Mouse (Mus musculus) mammary gland, adult 2 months (tissue): ENCODE data around the gene Tlx2. TPM values are rescaled to one million over a fixed set of nuclear protein-coding genes. Genes with fewer than 3 reads are reported as not detected.

Experiments
- polyA plus RNA-seq: library from polyadenylated mRNA; depleted of rRNA; stranded (reverse); fragments of >200 nt; gene quantifications from 2 replicates; pipeline ENCODE4 v1.2.3, GENCODE M21; 2012; ENCODE audit warnings: low replicate concordance; rRNA removed

Tlx2 gene
- polyA plus RNA-seq: 0.80 TPM in 1 of 2 replicates, not detected in the other

DNA sequence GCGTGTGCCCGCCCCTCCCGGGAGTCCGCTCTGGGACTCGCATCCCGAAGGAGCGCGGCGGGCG, at the start of gene Tlx2:
Gene Tlx2, minus strand, starts transcription at position 47 of the 64 bp plus-strand sequence.

DNA sequence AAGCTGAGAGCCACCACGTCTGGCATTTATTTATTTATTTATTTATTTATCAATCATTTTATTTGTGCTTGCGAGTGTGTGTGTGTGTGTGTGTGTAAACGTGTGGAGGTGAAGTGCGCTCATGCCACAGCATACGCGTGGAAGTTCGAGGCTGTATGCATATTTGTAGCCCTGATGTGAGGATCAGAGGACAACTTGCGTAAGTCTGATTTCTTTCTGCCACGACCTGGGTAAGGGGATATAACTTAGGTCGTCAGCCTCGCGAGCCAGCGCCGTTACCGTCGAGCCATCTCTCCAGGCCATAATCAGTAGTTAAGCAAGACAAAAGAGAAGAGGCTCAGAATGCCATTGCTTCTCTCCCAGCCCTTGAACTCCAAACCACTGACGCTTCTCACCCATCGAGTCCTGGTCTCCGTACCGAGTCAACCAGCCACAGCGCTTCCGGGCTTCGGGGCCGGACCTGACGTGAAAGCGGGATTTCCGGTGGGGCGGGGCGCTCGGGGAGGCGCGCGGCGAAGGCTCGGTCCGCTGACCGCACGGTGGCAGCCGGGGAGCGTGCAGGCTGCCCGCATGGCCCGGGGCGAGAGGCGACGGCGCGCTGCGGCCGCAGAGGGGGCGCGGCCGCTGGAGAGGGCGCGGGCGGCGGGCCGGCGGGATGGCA, 45.0 kb upstream of the Tlx2 start, which contains the start of gene Mogs:
Gene Mogs, plus strand, starts transcription at position 486 of the 661 bp plus-strand sequence.

DNA sequence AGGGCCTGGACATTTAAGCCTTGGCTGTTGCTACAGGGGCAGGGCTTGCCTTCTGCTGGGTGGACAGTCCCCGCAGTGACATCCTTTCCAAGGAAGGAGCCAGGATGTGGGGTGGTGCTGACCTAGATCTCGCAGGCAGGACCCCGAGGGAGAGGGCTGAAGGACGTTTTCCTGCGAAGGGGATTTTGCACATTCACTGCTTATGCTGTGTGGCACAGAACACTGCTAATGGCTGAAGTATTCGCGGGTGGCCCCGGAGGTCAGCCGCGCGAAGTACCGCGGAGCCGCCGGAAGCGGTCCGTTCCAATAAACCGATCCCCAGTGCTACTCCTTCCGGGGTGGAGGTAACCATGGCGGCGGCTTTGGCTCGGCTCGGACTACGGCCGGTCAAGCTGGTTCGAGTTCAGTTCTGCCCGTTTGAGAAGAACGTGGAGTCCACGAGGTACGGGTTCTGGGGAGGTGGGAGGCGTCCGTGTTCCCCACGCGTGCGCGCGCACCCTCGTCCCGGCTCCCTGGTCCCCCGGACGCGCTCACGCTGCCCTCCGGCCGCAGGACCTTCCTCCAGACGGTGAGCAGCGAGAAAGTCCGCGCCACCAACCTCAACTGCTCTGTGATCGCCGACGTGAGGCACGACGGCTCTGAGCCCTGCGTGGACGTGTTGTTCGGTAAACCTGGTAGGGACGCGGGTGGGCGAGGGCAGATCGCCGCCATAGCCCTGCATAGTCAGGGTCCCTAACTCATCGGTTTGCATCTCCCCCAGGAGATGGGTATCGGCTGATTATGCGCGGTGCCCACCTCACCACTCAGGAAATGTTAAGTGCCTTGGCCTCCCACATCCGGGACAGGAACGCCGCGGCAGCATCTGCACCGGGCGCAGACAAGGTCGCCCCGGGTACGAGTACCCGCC, 38.9 kb upstream of the Tlx2 start, which contains the start of gene Mrpl53:
Gene Mrpl53, plus strand, starts transcription at position 279 of the 907 bp plus-strand sequence.

DNA sequence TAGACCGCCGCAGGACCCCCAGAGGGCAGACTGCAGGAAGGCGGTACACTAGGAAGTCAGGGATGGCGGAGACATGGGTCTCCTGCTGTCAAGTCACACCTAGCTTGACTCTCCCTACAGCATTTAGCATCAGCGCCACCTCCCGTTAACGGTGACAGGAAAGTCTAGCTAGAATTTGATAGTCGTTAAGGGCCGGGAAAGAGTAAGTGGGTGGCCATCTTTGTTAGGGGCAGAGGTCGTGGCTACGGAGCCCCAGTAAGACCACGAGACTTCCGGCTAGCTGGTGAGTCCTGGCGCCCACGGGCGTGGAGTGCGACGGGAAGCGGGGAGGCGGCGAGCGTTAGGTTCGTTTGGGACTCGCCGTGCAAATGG, 31.2 kb upstream of the Tlx2 start, which contains the start of the genes Ccdc142 and Gm42688:
Gene Ccdc142, plus strand, starts transcription at position 286 of the 372 bp plus-strand sequence.
Gene Gm42688, plus strand, starts transcription at position 302 of the 372 bp plus-strand sequence.

GRCm38 (mm10) chr6:83086121-83087035, 16.3 kb upstream of the Tlx2 start, which contains the start of gene Lbx2:
Gene Lbx2, plus strand, starts transcription at chr6:83086367.

DNA sequence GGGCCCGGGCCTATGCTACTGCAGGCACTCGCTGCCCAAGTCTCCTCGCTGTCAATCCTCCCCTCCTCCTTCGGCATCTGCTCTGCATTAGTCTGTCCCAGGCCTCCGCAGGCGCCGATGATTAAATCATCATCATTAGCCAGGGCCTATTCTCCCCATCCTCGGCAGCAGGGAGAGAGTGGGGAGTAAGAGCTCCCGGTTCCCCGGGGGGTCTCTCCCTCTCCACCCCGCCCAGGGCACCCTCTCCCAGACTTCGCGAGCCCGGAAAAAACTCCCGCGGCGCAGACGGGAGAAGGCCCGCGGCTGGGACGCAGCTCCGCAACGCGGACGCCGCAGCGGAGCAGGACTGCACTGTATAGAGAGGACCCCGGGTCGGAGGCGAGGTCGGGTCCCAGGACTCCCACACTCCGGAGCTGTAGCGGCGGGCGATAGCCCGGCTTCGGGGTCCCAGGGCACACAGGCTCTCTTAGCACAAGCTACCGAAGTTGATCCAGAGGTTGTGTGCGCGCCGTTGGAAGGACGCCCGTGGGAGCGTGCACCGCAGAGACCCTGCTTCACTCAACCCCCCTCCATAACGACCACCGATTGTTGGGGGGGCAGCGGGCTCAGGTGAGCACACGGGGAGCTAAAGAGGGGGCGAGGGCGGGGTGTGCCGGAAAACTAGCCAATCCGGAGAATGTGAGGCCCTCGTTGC, 7.7 kb upstream of the Tlx2 start, which contains the start of gene Pcgf1:
Gene Pcgf1, plus strand, starts transcription at position 240 of the 694 bp plus-strand sequence.

DNA sequence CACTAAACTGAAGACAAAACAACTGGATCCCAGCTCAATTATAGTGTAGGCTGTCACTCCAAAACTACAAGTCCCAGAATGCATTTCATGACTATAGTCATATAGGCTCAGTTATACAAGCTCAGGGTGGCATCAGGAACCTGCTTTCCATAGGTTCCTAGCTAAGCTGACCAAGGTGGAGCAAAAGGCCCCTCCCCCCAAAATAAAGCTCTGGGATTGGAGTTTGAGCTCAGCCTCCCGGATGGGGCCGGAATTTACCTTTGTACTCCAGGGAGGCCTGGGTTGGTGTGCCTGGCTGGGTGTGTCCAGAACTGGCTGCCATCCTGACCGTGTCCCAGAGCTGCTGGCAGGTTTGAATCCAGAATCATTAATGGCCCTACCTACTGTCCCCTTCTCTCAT, 12.3 kb downstream of the Tlx2 start, which contains the start of gene Dqx1:
Gene Dqx1, plus strand, starts transcription at position 55 of the 400 bp plus-strand sequence.

GRCm38 (mm10) chr6:83054871-83055431, 15.1 kb downstream of the Tlx2 start, which contains the start of gene Htra2:
Gene Htra2, minus strand, starts transcription at chr6:83055273.

GRCm38 (mm10) chr6:83054074-83054851, 15.8 kb downstream of the Tlx2 start, which contains the start of gene Aup1:
Gene Aup1, plus strand, starts transcription at chr6:83054521.

GRCm38 (mm10) chr6:83033249-83034185, 36.6 kb downstream of the Tlx2 start, which contains the start of the genes Dok1 and Loxl3:
Gene Dok1, minus strand, starts transcription at chr6:83033471.
Gene Loxl3, plus strand, starts transcription at chr6:83034173.

Other genes with a start within 250 kb of the Tlx2 start
- 2.1 and 4.5 TPM in 2 replicates for gene Sema4f, start 130.5 kb downstream of the Tlx2 start, polyA plus RNA-seq
- 0.59 and 2.0 TPM in 2 replicates for gene M1ap, start 123.4 kb downstream of the Tlx2 start, polyA plus RNA-seq
- gene Dok1, start 36.8 kb downstream of the Tlx2 start, polyA plus RNA-seq: 8.9 and 18.2 TPM in 2 replicates
- gene Loxl3, start 36.1 kb downstream of the Tlx2 start, polyA plus RNA-seq: 9.9 and 12.4 TPM in 2 replicates
- gene Aup1, start 15.8 kb downstream of the Tlx2 start, polyA plus RNA-seq: 469 and 806 TPM in 2 replicates
- 55.0 and 63.3 TPM in 2 replicates for gene Htra2, start 15.0 kb downstream of the Tlx2 start, polyA plus RNA-seq
- gene Dqx1, start 12.4 kb downstream of the Tlx2 start, polyA plus RNA-seq: 2.9 and 4.2 TPM in 2 replicates
- gene Pcgf1, start 7.6 kb upstream of the Tlx2 start, polyA plus RNA-seq: 13.3 and 20.8 TPM in 2 replicates
- 2.1 and 2.8 TPM in 2 replicates for gene Lbx2, start 16.1 kb upstream of the Tlx2 start, polyA plus RNA-seq
- 7.9 and 17.1 TPM in 2 replicates for gene Ccdc142, start 31.3 kb upstream of the Tlx2 start, polyA plus RNA-seq
- gene Gm42688, start 31.3 kb upstream of the Tlx2 start, polyA plus RNA-seq: 4.1 and 5.1 TPM in 2 replicates
- 53.5 and 79.1 TPM in 2 replicates for gene Mrpl53, start 38.7 kb upstream of the Tlx2 start, polyA plus RNA-seq
- 55.4 and 72.6 TPM in 2 replicates for gene Mogs, start 45.2 kb upstream of the Tlx2 start, polyA plus RNA-seq
- gene Wbp1, start 51.3 kb upstream of the Tlx2 start, polyA plus RNA-seq: 188 and 203 TPM in 2 replicates
- 15.1 and 82.3 TPM in 2 replicates for gene Ino80b, start 55.1 kb upstream of the Tlx2 start, polyA plus RNA-seq
- 67.9 and 77.1 TPM in 2 replicates for gene Rtkn, start 65.2 kb upstream of the Tlx2 start, polyA plus RNA-seq
- 2.2 and 2.8 TPM in 2 replicates for gene Wdr54, start 86.1 kb upstream of the Tlx2 start, polyA plus RNA-seq
- 0.06 and 0.10 TPM in 2 replicates for gene 1700003E16Rik, start 86.1 kb upstream of the Tlx2 start, polyA plus RNA-seq
- 128 and 171 TPM in 2 replicates for gene Dctn1, start 95.6 kb upstream of the Tlx2 start, polyA plus RNA-seq
- 0.10 and 0.26 TPM in 2 replicates for gene Slc4a5, start 149.5 kb upstream of the Tlx2 start, polyA plus RNA-seq